Mouse (Mus musculus) megakaryocyte-erythroid progenitor cell, adult 5-6 weeks (primary cell): ENCODE measurements around the gene Tubgcp6. TPM values are rescaled to one million over a fixed set of nuclear protein-coding genes. Genes with fewer than 3 reads are reported as not detected.

Source experiments
- ATAC-seq: replicated peaks from 2 replicates; pipeline ENCODE4 v1.8.0; 2016; ENCODE audit warnings: mild to moderate bottlenecking, inconsistent platforms; ENCODE audit not compliant: severe bottlenecking, poor library complexity, low FRiP score, low TSS enrichment
- total RNA-seq, 2 experiments: library from RNA; stranded (forward) in 1 of 2; stranded (reverse) in 1 of 2; fragments of 200-1000, 215-1000 nt in 1 of 2; fragments of >200 nt in 1 of 2; fragmentation: Nextera tagmentation in 1 of 2; gene quantifications; 2 replicates each; pipeline ENCODE4 v1.2.3; 2014 to 2017

Tubgcp6 gene
- total RNA-seq, 2 experiments from 2014 or later: 14.7 to 39.1 TPM

DNA sequence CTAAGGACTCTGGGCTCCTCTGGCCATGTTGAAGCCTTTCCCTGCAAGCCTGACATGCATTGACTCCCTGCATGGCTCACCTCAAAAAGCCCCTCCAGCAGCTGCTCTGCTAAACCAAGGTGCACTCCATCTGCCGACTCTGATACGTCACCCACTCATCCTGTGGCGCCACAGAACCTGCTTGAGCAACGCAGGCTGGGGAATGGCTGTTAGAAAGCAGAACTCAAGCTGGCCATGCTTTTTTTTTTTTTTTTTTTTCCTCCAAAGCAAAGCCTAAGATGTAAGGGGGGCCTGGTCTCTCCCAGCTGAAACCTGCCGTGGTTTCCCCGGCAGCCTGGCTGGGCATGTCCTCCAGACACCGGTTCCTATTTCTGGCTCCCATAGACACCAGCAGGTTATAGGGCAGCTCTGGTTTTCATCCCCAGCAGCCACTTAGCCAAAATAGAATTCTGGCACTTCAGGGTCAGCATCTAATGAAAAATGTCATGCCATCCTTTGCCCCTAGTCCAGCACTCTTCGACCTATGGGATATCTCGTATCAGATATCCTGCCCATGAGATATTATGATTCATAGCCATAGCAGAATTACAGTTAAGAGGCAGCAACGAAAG is 48.8 kb downstream of the Tubgcp6 start:
- ATAC-seq: no peak

GRCm38 (mm10) chr15:89070606-89071005 is 52.3 kb downstream of the Tubgcp6 start:
- no peak for ATAC-seq

- no peak for ATAC-seq
These were observed 53.5 kb downstream of the Tubgcp6 start for GRCm38 (mm10) chr15:89069336-89069840.

DNA sequence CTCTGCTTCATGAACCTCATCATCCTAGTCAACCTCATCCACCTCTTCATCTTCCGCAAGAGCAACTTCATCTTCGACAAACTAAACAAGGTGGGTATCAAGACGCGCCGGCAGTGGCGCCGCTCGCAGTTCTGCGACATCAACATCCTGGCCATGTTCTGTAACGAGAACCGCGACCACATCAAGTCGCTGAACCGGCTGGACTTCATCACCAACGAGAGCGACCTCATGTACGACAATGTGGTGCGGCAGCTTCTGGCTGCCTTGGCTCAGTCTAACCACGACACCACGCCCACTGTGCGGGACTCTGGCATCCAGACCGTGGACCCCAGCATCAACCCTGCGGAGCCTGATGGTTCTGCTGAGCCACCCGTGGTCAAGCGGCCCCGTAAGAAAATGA is 54.7 kb downstream of the Tubgcp6 start:
- no peak for ATAC-seq

GRCm38 (mm10) chr15:89067609-89068008 is 55.3 kb downstream of the Tubgcp6 start:
- no peak for ATAC-seq

GRCm38 (mm10) chr15:89064891-89065290 is 58.0 kb downstream of the Tubgcp6 start:
- no peak for ATAC-seq

- ATAC-seq: no peak
These were observed 59.4 kb downstream of the Tubgcp6 start for GRCm38 (mm10) chr15:89063536-89063935.

- ATAC-seq: no peak
These were observed 59.9 kb downstream of the Tubgcp6 start for GRCm38 (mm10) chr15:89063001-89063400.

DNA sequence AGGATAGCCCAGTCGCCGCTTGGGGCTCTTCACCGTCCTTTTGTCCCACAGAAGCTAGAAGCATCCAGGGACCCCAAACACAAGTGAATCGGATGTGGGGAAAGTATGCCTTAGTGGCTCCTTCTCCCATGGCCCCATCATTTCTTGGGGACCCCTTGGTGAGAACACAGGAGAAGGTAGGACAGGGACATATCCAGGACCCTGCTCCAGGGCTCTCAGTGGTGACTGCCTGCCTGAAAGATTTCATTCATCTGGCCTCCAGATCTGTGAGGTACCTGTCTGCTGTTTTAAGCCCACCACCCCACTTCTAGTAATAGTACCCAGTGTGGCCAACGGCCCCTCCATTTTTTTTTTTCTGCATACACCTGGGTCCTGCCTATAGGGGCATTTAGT is 60.4 kb downstream of the Tubgcp6 start:
- no peak for ATAC-seq

GRCm38 (mm10) chr15:89061761-89062517 is 61.0 kb downstream of the Tubgcp6 start:
- ATAC-seq: no peak

DNA sequence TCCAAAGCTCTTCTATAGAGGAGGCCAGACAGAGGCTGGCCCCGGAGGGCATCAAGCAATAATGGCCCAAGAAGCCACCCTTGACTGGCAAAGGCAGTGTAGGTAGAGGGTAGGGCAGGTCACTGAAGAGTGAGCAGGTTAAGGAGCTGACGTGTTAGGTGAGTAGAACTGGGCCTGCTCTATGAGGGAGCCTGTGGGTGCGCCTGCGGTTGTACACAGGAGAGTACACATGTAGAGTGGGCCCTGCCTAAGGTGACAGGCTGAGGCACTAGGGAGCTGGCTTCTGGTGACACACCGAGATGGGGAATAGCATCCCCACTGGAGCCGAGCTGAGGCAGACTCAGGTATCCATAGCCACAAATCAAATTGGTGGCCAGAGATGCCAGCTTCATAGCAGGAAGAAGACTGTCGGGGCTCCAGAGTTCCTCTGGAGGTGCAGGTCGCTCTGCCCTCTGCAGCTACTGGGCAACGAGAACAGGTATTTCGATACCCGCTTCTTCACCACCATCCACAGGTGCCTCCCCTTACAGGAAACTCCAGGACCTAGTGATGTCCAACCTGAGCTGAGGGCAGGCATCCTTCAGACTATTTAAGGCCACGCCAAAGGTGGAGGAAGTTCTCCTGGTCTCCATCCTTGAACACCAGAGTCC is 62.0 kb downstream of the Tubgcp6 start:
- ATAC-seq: no peak

DNA sequence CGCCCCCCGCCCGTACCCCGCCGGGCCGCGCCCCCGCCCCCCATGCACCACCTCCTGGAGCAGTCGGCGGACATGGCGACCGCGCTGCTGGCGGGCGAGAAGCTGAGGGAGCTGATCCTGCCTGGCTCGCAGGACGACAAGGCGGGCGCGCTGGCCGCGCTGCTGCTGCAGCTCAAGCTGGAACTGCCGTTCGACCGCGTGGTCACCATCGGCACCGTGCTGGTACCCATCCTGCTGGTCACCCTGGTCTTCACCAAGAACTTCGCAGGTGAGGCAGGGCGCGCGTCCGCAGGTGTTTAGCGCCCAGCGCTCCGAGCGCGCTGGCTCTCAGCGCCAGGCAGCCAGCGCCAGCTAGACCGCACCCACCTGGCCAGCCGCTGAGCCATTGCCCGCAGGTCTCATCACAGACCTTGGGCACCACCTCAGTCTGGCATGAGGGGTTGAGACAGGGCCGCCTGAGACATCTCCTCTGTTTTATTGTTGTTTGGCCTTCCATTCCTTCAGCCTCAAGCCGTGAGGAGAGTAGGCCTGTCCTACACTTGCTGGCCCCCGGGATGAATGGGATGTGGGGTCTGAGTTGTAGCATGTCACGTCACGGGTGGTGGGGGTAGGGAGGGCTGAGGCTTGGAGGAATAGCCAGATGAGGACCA is 62.8 kb downstream of the Tubgcp6 start:
- no peak for ATAC-seq

DNA sequence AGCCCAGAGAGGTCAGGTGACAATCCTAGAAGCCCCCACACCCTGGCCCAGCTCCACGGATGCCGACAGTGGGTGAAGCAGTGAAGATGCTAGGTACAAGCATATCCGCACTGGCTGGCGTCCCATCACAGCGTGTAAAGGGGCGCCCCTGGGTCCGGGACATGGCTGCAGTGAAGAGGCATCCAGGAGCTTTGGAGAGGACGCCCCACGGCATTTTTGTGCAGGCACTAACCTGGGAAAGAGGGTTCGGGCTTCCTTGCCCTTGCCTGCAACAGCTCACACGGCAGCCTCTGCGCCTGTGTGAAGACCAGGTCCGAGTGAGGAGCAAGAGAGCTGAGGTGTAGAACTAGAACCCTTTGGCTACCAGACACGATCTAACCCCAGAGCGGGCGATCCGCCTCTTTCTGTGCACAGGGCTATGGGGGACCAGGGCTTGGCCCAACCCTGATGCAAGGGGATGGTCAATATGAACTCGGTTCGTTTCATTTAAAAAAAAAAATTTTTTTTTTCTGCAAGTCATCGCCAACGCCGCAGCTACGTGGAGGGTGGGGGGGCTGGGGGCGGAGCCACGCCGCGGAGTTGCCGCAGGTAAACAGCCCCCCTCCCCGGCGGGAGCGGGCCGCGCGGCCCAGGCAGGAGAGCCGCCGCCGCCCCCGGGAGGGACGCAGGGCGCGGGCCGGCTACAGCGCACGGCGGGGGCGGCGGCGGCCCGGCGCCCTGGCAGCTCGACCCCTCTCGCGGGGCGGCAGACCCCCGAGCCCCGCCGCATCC is 63.6 kb downstream of the Tubgcp6 start, which contains the start of gene Panx2:
Panx2 (plus strand) TSS at position 574 of the 771 bp plus-strand sequence.
- ATAC-seq: 0 out of 2 replicates have a peak, but pooled peaks have one; percentile 19

DNA sequence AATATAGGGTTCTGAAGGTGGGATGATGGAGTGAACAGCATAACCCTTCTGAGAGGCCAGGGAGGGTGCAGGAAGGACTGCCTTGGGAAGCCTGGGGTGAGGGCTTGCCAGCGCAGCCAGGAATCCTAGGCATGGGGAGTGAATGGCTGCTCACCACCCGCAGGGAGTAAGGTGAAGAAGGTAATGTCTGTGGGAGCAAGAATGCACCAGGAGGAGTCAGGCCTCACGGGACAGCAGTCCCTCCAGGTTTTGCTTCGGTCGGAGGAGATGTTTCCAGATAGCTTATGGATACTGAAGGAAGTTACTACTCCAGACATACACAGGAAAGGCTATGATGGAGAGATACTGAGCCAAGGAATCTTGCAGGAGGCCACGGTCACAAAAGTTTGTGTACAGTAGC is 64.2 kb downstream of the Tubgcp6 start:
- ATAC-seq: no peak

GRCm38 (mm10) chr15:89054666-89055065 is 68.2 kb downstream of the Tubgcp6 start:
- no peak for ATAC-seq
